Mouse (Mus musculus) v-Abl transformed pro-B cells (cell line): Measurements from ENCODE around the gene Hamp.

ENCODE experiments used
- in situ Hi-C, 2 experiments: fragments of 400-800 bp; cut with MboI; formaldehyde crosslinking; loops; one replicate each; pipeline ENCODE4 v1.15.1; 2025; ENCODE audit not compliant: unreplicated experiment in 2 of 2

Hamp gene

DNA sequence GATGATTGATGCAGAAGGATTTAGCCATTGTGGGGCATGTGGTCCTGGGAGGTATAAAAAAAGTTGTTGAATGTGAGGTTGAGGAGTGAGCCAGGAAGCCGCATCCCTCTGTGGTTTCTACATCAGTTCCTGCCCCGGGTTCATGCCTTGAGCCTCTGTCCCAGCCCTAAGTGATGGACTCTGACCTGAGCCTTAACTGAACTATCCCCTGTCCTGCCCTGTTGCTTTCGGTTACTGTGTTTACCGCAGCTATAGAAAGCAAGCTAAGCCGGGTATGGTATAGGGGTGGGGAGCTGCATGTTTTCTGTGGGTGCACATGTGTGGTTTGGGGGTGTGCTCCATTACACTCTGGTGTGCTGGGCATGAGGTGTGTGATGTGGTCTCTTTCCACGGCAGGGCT lies 34.1 kb downstream of the Hamp start:
- in situ Hi-C loops = loop anchor here (5.0 kb wide), 1 partner anchor 112 kb away; no protein-coding TSS in a partner anchor

DNA sequence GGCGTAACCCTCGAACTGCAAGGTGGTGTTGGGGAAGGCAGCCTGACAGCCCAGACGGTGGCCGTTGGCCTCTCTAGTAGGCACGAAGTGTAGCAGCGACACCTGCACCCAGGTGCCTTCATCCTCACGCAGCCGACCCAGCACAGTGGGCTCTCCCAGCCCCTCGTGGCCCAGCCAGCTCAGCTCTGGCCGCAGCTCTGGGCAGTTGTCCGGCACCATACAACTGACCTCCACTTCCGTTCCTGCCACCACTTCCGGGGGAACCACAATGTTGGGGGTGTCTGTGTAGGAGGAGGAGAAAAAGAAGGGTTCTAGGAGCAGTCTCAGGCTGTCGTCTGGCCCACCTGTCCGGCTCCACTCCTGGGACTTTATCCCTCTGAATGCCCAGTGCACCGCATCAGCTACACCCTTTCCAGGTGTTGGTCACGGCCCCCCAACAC lies 34.8 kb downstream of the Hamp start:
- in situ Hi-C loops = no loop called here

DNA sequence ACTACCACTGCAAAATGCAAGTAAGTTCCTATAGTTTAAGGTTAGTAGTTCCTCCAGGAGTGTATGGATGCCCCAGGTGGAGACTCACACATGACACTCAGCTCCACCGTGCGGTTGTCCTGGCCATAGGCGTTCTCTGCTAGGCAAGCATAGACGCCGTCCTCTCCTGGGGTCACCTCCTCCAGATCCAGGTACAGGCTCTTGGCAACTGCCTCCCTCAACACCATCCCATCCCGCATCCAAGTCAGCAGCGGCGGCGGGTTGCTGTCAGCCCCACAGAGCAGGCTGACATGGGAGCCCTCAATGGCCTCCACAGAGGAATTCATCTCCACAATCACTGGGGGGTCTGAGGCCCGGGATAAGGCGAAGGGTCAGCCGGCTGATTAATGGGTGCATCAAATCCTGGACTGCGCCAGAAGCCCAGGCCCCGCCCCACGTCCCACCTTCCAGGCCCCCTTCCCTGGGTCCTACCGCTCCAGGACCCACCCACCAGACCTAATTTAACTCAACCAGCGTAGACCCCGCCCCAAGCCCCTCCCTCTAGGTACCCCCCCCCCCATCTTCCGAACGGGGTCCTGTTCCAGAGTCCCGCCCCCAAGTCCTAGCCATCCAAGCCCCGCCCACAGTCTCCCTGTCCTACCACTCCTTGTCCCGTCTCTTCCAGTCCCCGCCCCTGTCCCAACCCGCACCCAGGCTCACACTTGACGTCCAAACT lies 35.4 kb downstream of the Hamp start:
- in situ Hi-C loops = no loop called here

DNA sequence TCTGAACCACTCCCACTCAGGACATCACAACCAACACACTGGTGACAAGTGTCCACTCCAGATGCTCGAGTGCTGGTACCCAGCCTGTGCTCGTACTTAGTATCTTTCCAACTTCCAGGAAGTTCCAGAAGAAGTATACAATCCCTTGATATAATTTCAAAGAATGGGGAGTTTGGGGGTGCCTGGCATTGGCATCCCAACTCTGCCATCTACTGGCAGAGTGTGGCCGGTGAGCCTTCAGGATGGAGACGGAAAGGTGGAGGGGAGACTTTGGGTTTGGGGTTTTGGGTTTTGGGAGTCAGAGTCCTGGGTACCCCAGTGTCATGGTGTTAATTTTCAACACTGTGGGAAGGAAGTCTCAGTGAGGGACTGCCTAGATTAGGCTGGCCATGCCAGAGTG lies 39.8 kb downstream of the Hamp start:
- in situ Hi-C loops = loop anchor here in 1 of 2 experiments (5.0 kb wide), 1 partner anchor 42 kb away; the partner anchor contains the start of gene Ffar1

DNA sequence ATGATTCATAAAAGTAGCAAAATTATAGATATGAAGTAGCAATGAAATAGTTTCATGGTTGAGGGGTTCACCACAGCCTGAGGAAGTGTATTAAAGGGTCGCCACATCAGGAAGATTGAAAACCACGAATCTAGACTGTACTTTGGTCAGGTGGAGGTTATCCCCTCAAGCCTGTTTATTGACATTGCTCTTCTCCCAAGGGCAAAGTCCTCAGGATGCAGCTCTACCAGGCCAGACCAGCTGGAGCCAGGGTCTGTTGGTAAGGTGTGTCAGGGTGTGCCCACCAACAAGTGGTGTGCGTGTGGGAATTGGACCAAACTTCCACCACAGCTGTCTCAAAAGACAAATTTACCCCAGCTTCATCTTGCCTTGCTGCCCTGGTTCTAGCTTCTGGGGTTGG lies 48.6 kb downstream of the Hamp start:
- in situ Hi-C loops = loop anchor here in 1 of 2 experiments (5.0 kb wide), 1 partner anchor 33 kb away; the partner anchor contains the start of gene Ffar1

DNA sequence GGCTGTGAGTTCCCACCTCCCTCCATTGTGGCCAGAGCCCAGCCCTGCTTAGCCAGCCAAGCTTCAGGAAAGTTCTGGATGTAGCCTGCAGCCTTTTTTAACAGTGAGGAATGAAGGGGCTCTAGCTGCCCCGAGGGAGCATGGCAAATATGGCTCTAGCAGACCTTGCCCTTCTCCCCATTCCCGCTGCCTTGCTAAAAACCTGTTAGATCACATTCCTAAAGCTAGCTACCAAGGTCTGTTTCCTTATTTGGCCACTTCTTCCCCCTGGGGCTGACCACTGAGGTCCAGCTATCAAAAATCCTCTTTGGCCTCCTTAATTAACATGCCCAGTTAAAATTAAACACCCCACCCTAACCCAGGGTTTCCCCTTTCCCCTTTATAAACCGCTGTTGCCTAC lies 51.3 kb downstream of the Hamp start:
- in situ Hi-C loops = loop anchor here in 1 of 2 experiments (5.0 kb wide), 1 partner anchor 80 kb away; no protein-coding TSS in a partner anchor
